Mouse (Mus musculus): ENCODE measurements around the gene Pxdc1. TPM values are rescaled to one million over a fixed set of nuclear protein-coding genes. Genes with fewer than 3 reads are reported as not detected.

Pxdc1 gene
- polyA plus RNA-seq (2011; ENCODE audit: insufficient read depth, insufficient read length, low read depth, missing spikeins) = 10.6 and 11.0 TPM in 2 replicates

DNA sequence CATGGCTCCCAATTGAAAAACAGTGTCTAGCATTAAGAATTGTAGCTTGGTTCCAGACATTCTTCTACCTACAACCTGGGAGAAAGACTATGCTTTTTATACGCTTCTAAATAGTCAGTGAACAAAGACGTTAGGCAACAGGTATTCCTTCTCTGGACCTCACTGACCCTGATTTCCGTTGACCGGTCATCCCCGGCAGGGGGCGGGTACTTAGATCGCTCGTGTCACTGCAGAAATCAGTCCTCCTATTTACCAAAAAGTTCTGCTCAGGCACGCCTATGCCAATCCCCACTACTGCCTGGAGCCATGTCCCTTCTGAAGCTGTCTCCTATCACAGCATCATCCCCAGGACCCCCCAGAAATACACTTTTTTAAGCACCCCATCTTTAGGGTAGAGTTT is at the start of gene Pxdc1:
TSS of gene Pxdc1 (minus strand) at position 96 of the 400 bp plus-strand sequence.
- peaks cover 9% of the 10 kb centered on the region; the same call in 1 of the 2 replicates for H3K27me3 ChIP-seq (ENCODE audit: control insufficient read depth, insufficient read depth, low read length, poor library complexity, severe bottlenecking)
- no peaks in the 10 kb centered on the region for H3K9me3 ChIP-seq (replicated peaks; ENCODE audit: control insufficient read depth, insufficient read depth, low read length, poor library complexity, severe bottlenecking)
- H3K27ac ChIP-seq (ENCODE audit: insufficient read depth, low read length) = no peak within 1 kb of the TSS
- H3K36me3 ChIP-seq (ENCODE audit: control insufficient read depth, insufficient read depth, low read length, poor library complexity, severe bottlenecking) = no peaks in the 10 kb centered on the region
- H3K4me3 ChIP-seq (ENCODE audit: low read depth, low read length) = peak within 1 kb of the TSS; percentile 66
- TF ChIP-seq CTCF (IDR thresholded peaks at IDR 0.05; ENCODE audit: low read depth, low read length) (no peak), EP300 (IDR thresholded peaks at IDR 0.05; ENCODE audit: insufficient read depth, low read depth, low read length) (no peak), POLR2A (IDR thresholded peaks at IDR 0.05; ENCODE audit: insufficient read depth, low read length) (no peak)
- H3K9ac ChIP-seq (ENCODE audit: low read depth, poor library complexity, severe bottlenecking) = peak within 1 kb of the TSS; percentile 50
- H3K4me1 ChIP-seq (ENCODE audit: control insufficient read depth, insufficient read depth, low read length) = no peaks in the 10 kb centered on the region

DNA sequence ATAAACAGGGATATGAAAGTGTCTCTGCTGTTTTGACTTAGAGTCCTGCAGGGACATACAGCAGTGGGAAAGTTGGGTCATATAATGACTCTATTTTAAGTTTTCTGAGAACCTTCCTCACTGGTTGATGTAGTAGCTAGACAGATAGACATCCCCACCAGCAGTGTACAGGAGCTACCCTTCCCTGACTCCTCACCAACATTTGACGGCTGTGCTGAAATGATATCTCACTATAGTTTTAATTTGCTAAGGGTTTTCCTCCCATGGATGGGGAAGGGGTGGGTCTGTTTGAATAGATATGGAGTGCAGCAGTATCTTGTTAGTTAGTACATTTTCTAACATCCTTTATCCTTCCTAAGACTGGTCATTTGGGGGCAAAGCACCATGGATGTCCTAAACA is 47.3 kb upstream of the Pxdc1 start:
- H3K27me3 ChIP-seq (ENCODE audit: control insufficient read depth, insufficient read depth, low read length, poor library complexity, severe bottlenecking) = no peaks in the 10 kb centered on the region
- H3K27ac ChIP-seq (ENCODE audit: insufficient read depth, low read length) = no peak overlapping the region
- no peaks in the 10 kb centered on the region for H3K36me3 ChIP-seq (ENCODE audit: control insufficient read depth, insufficient read depth, low read length, poor library complexity, severe bottlenecking)
- H3K9ac ChIP-seq (ENCODE audit: low read depth, poor library complexity, severe bottlenecking) = no peak overlapping the region
- no peaks in the 10 kb centered on the region for H3K9me3 ChIP-seq (replicated peaks; ENCODE audit: control insufficient read depth, insufficient read depth, low read length, poor library complexity, severe bottlenecking)
- H3K4me3 ChIP-seq (ENCODE audit: low read depth, low read length) = no peak overlapping the region
- TF ChIP-seq EP300 (IDR thresholded peaks at IDR 0.05; ENCODE audit: insufficient read depth, low read depth, low read length) = no peak
- H3K4me1 ChIP-seq (ENCODE audit: control insufficient read depth, insufficient read depth, low read length) = no peaks in the 10 kb centered on the region

GRCm38 (mm10) chr13:34700091-34700490 is 46.8 kb upstream of the Pxdc1 start:
- Histone ChIP-seq H3K36me3 (ENCODE audit: control insufficient read depth, insufficient read depth, low read length, poor library complexity, severe bottlenecking) (no peaks in the 10 kb centered on the region), H3K9ac (ENCODE audit: low read depth, poor library complexity, severe bottlenecking) (no peak overlapping the region), H3K27me3 (ENCODE audit: control insufficient read depth, insufficient read depth, low read length, poor library complexity, severe bottlenecking) (no peaks in the 10 kb centered on the region), H3K27ac (ENCODE audit: insufficient read depth, low read length) (no peak overlapping the region), H3K4me3 (ENCODE audit: low read depth, low read length) (no peak overlapping the region), H3K9me3 (replicated peaks; ENCODE audit: control insufficient read depth, insufficient read depth, low read length, poor library complexity, severe bottlenecking) (no peaks in the 10 kb centered on the region), H3K4me1 (ENCODE audit: control insufficient read depth, insufficient read depth, low read length) (no peaks in the 10 kb centered on the region)
- TF ChIP-seq POLR2A (IDR thresholded peaks at IDR 0.05; ENCODE audit: insufficient read depth, low read length) = no peak
- no peak for TF ChIP-seq EP300 (IDR thresholded peaks at IDR 0.05; ENCODE audit: insufficient read depth, low read depth, low read length)
- no peak for TF ChIP-seq CTCF (IDR thresholded peaks at IDR 0.05; ENCODE audit: low read depth, low read length)

- Histone ChIP-seq H3K9ac (ENCODE audit: low read depth, poor library complexity, severe bottlenecking) (no peak overlapping the region), H3K9me3 (replicated peaks; ENCODE audit: control insufficient read depth, insufficient read depth, low read length, poor library complexity, severe bottlenecking) (no peaks in the 10 kb centered on the region), H3K36me3 (ENCODE audit: control insufficient read depth, insufficient read depth, low read length, poor library complexity, severe bottlenecking) (no peaks in the 10 kb centered on the region), H3K4me3 (ENCODE audit: low read depth, low read length) (no peak overlapping the region), H3K27me3 (ENCODE audit: control insufficient read depth, insufficient read depth, low read length, poor library complexity, severe bottlenecking) (no peaks in the 10 kb centered on the region), H3K27ac (ENCODE audit: insufficient read depth, low read length) (no peak overlapping the region), H3K4me1 (ENCODE audit: control insufficient read depth, insufficient read depth, low read length) (no peaks in the 10 kb centered on the region)
- no peak for TF ChIP-seq POLR2A (IDR thresholded peaks at IDR 0.05; ENCODE audit: insufficient read depth, low read length)
- TF ChIP-seq CTCF (IDR thresholded peaks at IDR 0.05; ENCODE audit: low read depth, low read length) = no peak
- no peak for TF ChIP-seq EP300 (IDR thresholded peaks at IDR 0.05; ENCODE audit: insufficient read depth, low read depth, low read length)
These were observed 43.5 kb upstream of the Pxdc1 start for GRCm38 (mm10) chr13:34696734-34697332.

DNA sequence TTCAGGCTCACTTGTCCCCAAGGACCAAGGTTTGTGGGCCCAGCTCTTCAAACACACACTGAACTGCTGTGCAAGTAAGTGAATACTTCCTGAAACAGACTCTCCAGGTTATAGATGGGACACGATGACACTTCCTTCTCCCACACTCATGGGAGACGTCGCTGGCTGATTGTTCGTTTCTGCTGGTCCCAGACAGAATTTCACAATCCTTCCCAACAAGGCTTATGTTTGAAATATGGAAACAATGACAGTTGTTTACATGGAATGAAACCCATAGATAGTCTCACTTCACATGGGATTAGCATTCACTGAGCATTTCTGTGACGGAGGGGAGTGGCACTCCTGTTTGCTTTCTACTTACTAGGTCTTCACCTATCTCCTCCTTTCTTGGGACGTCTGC is 39.8 kb upstream of the Pxdc1 start:
- Histone ChIP-seq H3K9ac (ENCODE audit: low read depth, poor library complexity, severe bottlenecking) (no peak overlapping the region), H3K27ac (ENCODE audit: insufficient read depth, low read length) (no peak overlapping the region), H3K36me3 (ENCODE audit: control insufficient read depth, insufficient read depth, low read length, poor library complexity, severe bottlenecking) (no peaks in the 10 kb centered on the region), H3K4me1 (ENCODE audit: control insufficient read depth, insufficient read depth, low read length) (no peaks in the 10 kb centered on the region), H3K27me3 (ENCODE audit: control insufficient read depth, insufficient read depth, low read length, poor library complexity, severe bottlenecking) (no peaks in the 10 kb centered on the region), H3K4me3 (ENCODE audit: low read depth, low read length) (no peak overlapping the region), H3K9me3 (replicated peaks; ENCODE audit: control insufficient read depth, insufficient read depth, low read length, poor library complexity, severe bottlenecking) (no peaks in the 10 kb centered on the region)
- no peak for TF ChIP-seq CTCF (IDR thresholded peaks at IDR 0.05; ENCODE audit: low read depth, low read length)
- TF ChIP-seq EP300 (IDR thresholded peaks at IDR 0.05; ENCODE audit: insufficient read depth, low read depth, low read length) = no peak
- no peak for TF ChIP-seq POLR2A (IDR thresholded peaks at IDR 0.05; ENCODE audit: insufficient read depth, low read length)

GRCm38 (mm10) chr13:34691049-34691448 is 37.8 kb upstream of the Pxdc1 start:
- Histone ChIP-seq H3K4me1 (ENCODE audit: control insufficient read depth, insufficient read depth, low read length) (no peaks in the 10 kb centered on the region), H3K9ac (ENCODE audit: low read depth, poor library complexity, severe bottlenecking) (no peak overlapping the region), H3K36me3 (ENCODE audit: control insufficient read depth, insufficient read depth, low read length, poor library complexity, severe bottlenecking) (no peaks in the 10 kb centered on the region), H3K9me3 (replicated peaks; ENCODE audit: control insufficient read depth, insufficient read depth, low read length, poor library complexity, severe bottlenecking) (no peaks in the 10 kb centered on the region), H3K27me3 (ENCODE audit: control insufficient read depth, insufficient read depth, low read length, poor library complexity, severe bottlenecking) (no peaks in the 10 kb centered on the region), H3K27ac (ENCODE audit: insufficient read depth, low read length) (no peak overlapping the region), H3K4me3 (ENCODE audit: low read depth, low read length) (no peak overlapping the region)
- TF ChIP-seq EP300 (IDR thresholded peaks at IDR 0.05; ENCODE audit: insufficient read depth, low read depth, low read length) = no peak
- no peak for TF ChIP-seq POLR2A (IDR thresholded peaks at IDR 0.05; ENCODE audit: insufficient read depth, low read length)
- TF ChIP-seq CTCF (IDR thresholded peaks at IDR 0.05; ENCODE audit: low read depth, low read length) = no peak
